Mouse (Mus musculus): ENCODE results near the gene Hist2h2ac. TPM values are rescaled to one million over a fixed set of nuclear protein-coding genes. Genes with fewer than 3 reads are reported as not detected.
"Not testable (repeated sequence)": the region's sequence is repeated elsewhere in the genome, so short reads cannot be mapped to it uniquely, and the experiment has no call there.

Hist2h2ac gene
- polyA plus RNA-seq, 1 experiment from 2014 or later: 4.7 TPM

- Histone ChIP-seq H3K27ac (replicated peaks) (peak within 1 kb of the TSS; percentile 71), H3K9ac (replicated peaks) (peak within 1 kb of the TSS; percentile 40), H3K4me1 (peaks cover 25% of the 10 kb centered on the region), H3K4me3 (peak within 1 kb of the TSS; percentile 38), H3K4me2 (replicated peaks) (peak within 1 kb of the TSS; percentile 40)
- WGBS: no CpG with 5 or more reads among the region's 47 CpGs
- ATAC-seq (replicated peaks): peak; percentile 90
- not testable (repeated sequence) for H3K36me3 ChIP-seq, H3K9me3 ChIP-seq, H3K27me3 ChIP-seq
Observed at GRCm38 (mm10) chr3:96246427-96246856, 25.8 kb upstream of the Hist2h2ac start, which contains the start of gene Hist2h3c1. Gene Hist2h3c1 (plus strand): TSS chr3:96246685.

DNA sequence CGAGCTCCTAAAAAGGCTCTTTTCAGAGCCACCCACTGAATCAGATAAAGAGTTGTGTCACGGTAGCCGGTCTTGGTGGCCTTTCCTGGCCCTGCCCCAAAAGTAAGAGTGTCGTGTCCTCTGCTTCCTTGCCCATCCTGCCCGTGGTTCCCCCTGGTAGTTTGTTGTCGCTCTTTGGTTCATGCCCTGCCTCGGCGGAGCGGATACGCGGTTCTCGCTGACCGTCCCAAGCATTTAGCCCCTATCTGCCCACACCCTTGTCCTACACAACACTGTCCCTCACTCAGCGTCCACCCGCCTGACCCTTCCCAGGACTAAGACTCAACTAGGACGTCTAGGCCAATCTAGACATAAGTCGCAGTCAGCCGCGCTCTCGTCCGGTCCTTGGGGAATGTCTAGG is 25.3 kb upstream of the Hist2h2ac start:
- Histone ChIP-seq H3K4me1 (peaks cover 28% of the 10 kb centered on the region), H3K4me2 (replicated peaks) (peak overlapping the region; percentile 35), H3K4me3 (peak overlapping the region; percentile 37), H3K9ac (replicated peaks) (peak overlapping the region; percentile 38; the same call in 1 of the 2 replicates), H3K27ac (replicated peaks) (peak overlapping the region; percentile 71)
- peak; percentile 7; the same call in 1 of the 2 replicates for ATAC-seq (replicated peaks)
- not testable (repeated sequence) for H3K9me3 ChIP-seq, H3K36me3 ChIP-seq, H3K27me3 ChIP-seq
- WGBS: 0% methylated on average over 10 of the region's 21 CpGs

- not testable (repeated sequence) for H3K9me3 ChIP-seq, H3K36me3 ChIP-seq, H3K27me3 ChIP-seq
- ATAC-seq (replicated peaks): peak; percentile 91
- Histone ChIP-seq H3K4me1 (peaks cover 32% of the 10 kb centered on the region), H3K4me3 (peak within 1 kb of the TSS; percentile 44), H3K4me2 (replicated peaks) (peak within 1 kb of the TSS; percentile 47), H3K9ac (replicated peaks) (peak within 1 kb of the TSS; percentile 62), H3K27ac (replicated peaks) (peak within 1 kb of the TSS; percentile 94)
- 0% methylated on average over 35 of the region's 88 CpGs for WGBS
Observed at GRCm38 (mm10) chr3:96245003-96245886, 24.6 kb upstream of the Hist2h2ac start, which contains the start of gene Hist2h2aa1. Gene Hist2h2aa1 (plus strand): TSS chr3:96245497.

GRCm38 (mm10) chr3:96243921-96244572 is 23.4 kb upstream of the Hist2h2ac start:
- H3K36me3 ChIP-seq: no peaks in the 10 kb centered on the region
- 84% methylated on average over 7 of the region's 7 CpGs for WGBS
- H3K4me3 ChIP-seq: peak overlapping the region; percentile 44; the same call in 1 of the 2 replicates
- ATAC-seq (replicated peaks): no peak
- no peaks in the 10 kb centered on the region for H3K9me3 ChIP-seq
- H3K4me2 ChIP-seq (replicated peaks): peak overlapping the region; percentile 47
- peak overlapping the region; percentile 62 for H3K9ac ChIP-seq (replicated peaks)
- no peaks in the 10 kb centered on the region for H3K27me3 ChIP-seq
- H3K27ac ChIP-seq (replicated peaks): peak overlapping the region; percentile 94
- peaks cover 32% of the 10 kb centered on the region for H3K4me1 ChIP-seq

- peak overlapping the region; percentile 37 for H3K4me3 ChIP-seq
- H3K4me2 ChIP-seq (replicated peaks): peak overlapping the region; percentile 49
- 65% methylated on average over 9 of the region's 9 CpGs for WGBS
- H3K9me3 ChIP-seq: no peaks in the 10 kb centered on the region
- peaks cover 34% of the 10 kb centered on the region for H3K4me1 ChIP-seq
- H3K36me3 ChIP-seq: no peaks in the 10 kb centered on the region
- H3K27ac ChIP-seq (replicated peaks): peak overlapping the region; percentile 89
- no peak for ATAC-seq (replicated peaks)
- no peaks in the 10 kb centered on the region for H3K27me3 ChIP-seq
- H3K9ac ChIP-seq (replicated peaks): peak overlapping the region; percentile 41
Observed at GRCm38 (mm10) chr3:96240799-96241197, 20.1 kb upstream of the Hist2h2ac start.

DNA sequence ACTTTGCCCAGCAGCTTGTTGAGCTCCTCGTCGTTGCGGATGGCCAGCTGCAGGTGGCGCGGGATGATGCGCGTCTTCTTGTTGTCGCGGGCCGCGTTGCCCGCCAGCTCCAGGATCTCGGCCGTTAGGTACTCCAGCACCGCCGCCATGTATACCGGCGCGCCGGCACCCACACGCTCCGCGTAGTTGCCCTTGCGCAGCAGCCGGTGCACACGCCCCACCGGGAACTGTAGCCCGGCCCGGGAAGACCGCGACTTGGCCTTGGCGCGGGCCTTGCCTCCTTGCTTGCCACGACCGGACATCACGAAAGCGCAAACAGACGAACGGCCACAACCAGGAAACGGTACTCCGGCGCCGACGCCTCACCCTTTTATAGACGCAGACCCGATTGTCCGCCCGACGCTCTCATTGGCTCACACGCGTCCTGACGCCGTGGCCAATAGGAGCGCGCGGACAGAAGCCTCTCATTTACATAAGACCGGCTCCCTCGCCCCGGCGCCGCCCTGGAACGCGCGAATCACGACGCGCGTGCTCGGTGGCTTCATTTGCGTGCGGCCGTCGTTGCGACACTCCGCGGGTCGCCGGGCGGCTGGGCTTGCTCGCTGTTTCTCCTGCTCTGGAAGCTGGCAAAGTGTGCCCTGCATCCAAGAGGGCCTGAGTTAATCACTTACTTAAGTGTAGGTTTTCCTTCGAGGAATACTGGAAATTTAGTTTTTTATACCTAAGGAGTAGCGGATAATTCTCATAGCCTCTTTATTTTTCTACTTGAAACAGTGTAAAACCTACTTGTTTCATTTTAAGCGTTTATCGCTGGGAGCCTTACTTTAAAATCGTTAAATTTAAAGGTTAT is 19.5 kb upstream of the Hist2h2ac start, which contains the start of gene Hist2h2aa2:
TSS of gene Hist2h2aa2 (minus strand) at position 328 of the 850 bp plus-strand sequence.
- H3K4me2 ChIP-seq (replicated peaks): peak within 1 kb of the TSS; percentile 49
- peak within 1 kb of the TSS; percentile 38 for H3K4me3 ChIP-seq
- H3K9ac ChIP-seq (replicated peaks): peak within 1 kb of the TSS; percentile 44
- not testable (repeated sequence) for H3K9me3 ChIP-seq, H3K36me3 ChIP-seq, H3K27me3 ChIP-seq
- ATAC-seq (replicated peaks): peak; percentile 87
- peaks cover 34% of the 10 kb centered on the region for H3K4me1 ChIP-seq
- WGBS: 2% methylated on average over 47 of the region's 85 CpGs
- peak within 1 kb of the TSS; percentile 89 for H3K27ac ChIP-seq (replicated peaks)

DNA sequence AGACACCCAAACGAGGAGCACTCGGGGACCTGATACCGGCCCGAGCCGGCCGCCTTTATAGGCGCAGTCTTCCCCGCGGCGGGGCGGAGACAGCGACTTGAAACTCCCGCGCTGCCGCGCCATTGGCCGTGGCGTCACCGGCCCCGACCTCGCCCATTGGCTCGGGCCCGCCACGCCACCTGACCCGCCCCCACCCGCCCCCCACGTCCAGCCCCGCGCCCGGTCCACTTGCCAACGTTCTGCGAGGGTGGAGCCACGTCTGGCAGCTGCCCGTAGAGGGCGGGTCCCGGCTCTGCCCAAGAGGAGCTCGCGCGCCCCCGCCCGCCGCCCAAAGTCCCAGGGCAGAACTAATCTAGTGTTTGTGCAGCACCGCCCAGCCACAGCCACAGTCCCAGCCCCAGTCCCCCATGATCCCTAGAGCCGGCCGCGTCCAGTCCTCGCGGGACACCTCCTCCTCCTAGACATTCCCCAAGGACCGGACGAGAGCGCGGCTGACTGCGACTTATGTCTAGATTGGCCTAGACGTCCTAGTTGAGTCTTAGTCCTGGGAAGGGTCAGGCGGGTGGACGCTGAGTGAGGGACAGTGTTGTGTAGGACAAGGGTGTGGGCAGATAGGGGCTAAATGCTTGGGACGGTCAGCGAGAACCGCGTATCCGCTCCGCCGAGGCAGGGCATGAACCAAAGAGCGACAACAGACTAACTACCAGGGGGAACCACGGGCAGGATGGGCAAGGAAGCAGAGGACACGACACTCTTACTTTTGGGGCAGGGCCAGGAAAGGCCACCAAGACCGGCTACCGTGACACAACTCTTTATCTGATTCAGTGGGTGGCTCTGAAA is 18.5 kb upstream of the Hist2h2ac start, which contains the start of gene Hist2h3c2:
TSS of gene Hist2h3c2 (minus strand) at position 174 of the 840 bp plus-strand sequence.
- H3K9me3 ChIP-seq, H3K36me3 ChIP-seq, H3K27me3 ChIP-seq: not testable (repeated sequence)
- peak; percentile 89 for ATAC-seq (replicated peaks)
- Histone ChIP-seq H3K4me2 (replicated peaks) (peak within 1 kb of the TSS; percentile 47), H3K4me1 (peaks cover 27% of the 10 kb centered on the region), H3K4me3 (peak within 1 kb of the TSS; percentile 39), H3K27ac (replicated peaks) (peak within 1 kb of the TSS; percentile 66), H3K9ac (replicated peaks) (peak within 1 kb of the TSS; percentile 49)
- 1% methylated on average over 24 of the region's 68 CpGs for WGBS

GRCm38 (mm10) chr3:96237904-96238511 is 17.3 kb upstream of the Hist2h2ac start:
- Histone ChIP-seq H3K4me1 (peaks cover 23% of the 10 kb centered on the region), H3K4me3 (peak overlapping the region; percentile 39), H3K9me3 (no peaks in the 10 kb centered on the region), H3K9ac (replicated peaks) (peak overlapping the region; percentile 49), H3K36me3 (no peaks in the 10 kb centered on the region), H3K27ac (replicated peaks) (peak overlapping the region; percentile 40; the same call in 1 of the 2 replicates), H3K27me3 (no peaks in the 10 kb centered on the region), H3K4me2 (replicated peaks) (peak overlapping the region; percentile 47)
- under 1% methylated on average over 12 of the region's 12 CpGs for WGBS
- ATAC-seq (replicated peaks): no peak

DNA sequence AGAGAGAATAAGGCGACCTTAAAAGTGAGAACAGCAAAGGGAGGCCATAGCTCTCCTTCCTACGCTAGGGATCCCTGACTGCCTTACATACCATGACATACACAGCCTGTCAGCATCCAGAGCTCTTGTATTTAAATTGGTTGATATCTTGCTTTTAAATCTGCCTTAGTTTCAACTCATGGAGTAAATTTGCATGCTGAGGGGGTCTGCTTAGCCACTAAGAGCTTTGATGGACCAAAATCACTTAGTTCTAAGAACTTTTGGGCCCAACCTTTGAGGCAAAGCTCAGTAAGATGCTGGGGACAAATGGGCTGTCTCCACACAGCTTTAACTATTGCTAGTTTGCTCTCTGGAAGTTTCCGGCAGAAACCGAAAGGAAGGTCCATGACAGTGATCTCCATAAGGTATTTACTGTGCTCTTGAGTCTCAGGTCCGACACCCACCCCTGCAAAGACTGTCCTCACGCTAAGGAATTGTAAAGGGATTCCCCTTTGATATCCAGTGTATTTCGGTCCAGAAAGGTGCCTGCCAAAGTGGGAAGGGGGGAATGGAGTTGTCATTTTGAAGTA is 16.7 kb upstream of the Hist2h2ac start:
- WGBS: 17% methylated on average over 7 of the region's 7 CpGs
- ATAC-seq (replicated peaks): no peak
- no peaks in the 10 kb centered on the region for H3K27me3 ChIP-seq
- peaks cover 23% of the 10 kb centered on the region for H3K4me1 ChIP-seq
- peak overlapping the region; percentile 47 for H3K4me2 ChIP-seq (replicated peaks)
- no peaks in the 10 kb centered on the region for H3K36me3 ChIP-seq
- no peaks in the 10 kb centered on the region for H3K9me3 ChIP-seq
- peak overlapping the region; percentile 49 for H3K9ac ChIP-seq (replicated peaks)
- peak overlapping the region; percentile 39 for H3K4me3 ChIP-seq
- H3K27ac ChIP-seq (replicated peaks): 0 out of 2 replicates have a peak overlapping the region, but pooled peaks have one; percentile 40

- H3K9ac ChIP-seq (replicated peaks): peak overlapping the region; percentile 49; the same call in 1 of the 2 replicates
- peak overlapping the region; percentile 39 for H3K4me3 ChIP-seq
- no peaks in the 10 kb centered on the region for H3K36me3 ChIP-seq
- H3K9me3 ChIP-seq: no peaks in the 10 kb centered on the region
- H3K27me3 ChIP-seq: no peaks in the 10 kb centered on the region
- H3K27ac ChIP-seq (replicated peaks): no peak overlapping the region
- ATAC-seq (replicated peaks): no peak
- 83% methylated on average over 4 of the region's 4 CpGs for WGBS
- H3K4me1 ChIP-seq: peaks cover 23% of the 10 kb centered on the region
- peak overlapping the region; percentile 47 for H3K4me2 ChIP-seq (replicated peaks)
Observed at GRCm38 (mm10) chr3:96236834-96237334, 16.2 kb upstream of the Hist2h2ac start.

Measured in forebrain, embryonic 15.5 days (tissue).